In the genomic region with DNA sequence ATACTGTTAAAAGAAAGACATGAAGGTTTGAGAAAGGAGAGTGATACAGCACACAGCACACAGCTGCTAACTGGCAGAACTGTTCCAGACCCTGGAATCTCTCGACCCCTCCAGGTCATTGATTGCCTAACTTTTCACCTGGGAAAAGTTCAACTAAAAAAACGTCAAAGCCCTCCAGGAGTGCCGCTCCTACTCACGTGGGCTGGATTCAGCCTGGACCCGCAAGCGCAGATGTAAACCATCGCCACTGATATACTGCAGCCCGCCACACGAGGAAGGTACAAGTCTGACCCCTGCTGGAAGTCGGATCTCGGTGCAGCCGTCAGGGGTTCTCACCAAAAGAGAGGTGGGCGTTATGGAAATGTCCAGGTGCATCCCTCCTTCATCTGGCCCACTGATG, we compare ENCODE assay signal across 1 mouse cellular context.
TF ChIP-seq lines count a peak whose summit lies in the region.

No protein-coding gene starts in this region.

TF ChIP-seq in CH12.LX, 34 proteins besides CTCF, POLR2A, EP300 and RAD21 (continued from another document):
- TF ChIP-seq KAT2A (IDR thresholded peaks at IDR 0.05; ENCODE audit: insufficient replicate concordance, low read length) (no peak), CHD1 (IDR thresholded peaks at IDR 0.05; ENCODE audit: low read depth, low read length) (no peak)
